In the genomic region with DNA sequence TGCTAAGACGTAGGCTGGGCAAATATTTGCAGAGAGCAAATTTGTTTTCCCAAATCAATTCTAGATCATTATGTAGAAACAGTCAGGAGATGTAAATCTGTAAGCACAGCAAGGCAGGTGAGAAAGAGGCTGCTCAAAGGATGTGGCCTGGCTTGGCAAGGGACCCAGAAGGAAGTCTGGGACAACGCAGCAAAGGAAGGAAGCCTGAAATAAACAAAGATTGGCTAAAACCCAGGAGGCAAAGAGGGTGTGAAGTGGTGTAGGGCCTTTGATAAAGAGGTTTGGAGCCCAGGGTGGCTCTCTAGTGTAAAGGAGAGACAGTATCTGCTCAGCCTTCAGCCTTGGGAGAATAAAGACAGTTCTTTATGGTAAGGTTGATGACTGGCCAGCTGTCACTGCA, we compare ENCODE assay signal across 18 mouse cellular contexts. TPM values are rescaled to one million over a fixed set of nuclear protein-coding genes. Genes with fewer than 3 reads are reported as not detected.
DNase-seq lines count a peak whose midpoint lies in the region; ATAC-seq and TF ChIP-seq lines count a peak whose summit lies in the region.
"Had no signal": no experiment of that assay in that cellular context is flagged by ENCODE, and none has a peak within 500 bp of the region (broad histone marks: within the 10 kb centered on the region; RNA-seq: fewer than 3 reads in every experiment).

No protein-coding gene starts in this region.

- H3K9me3 ChIP-seq in kidney, embryonic 16.5 days (ENCODE audit: low read length): no peaks in the 10 kb centered on the region; the same call in 1 of the 2 replicates
- no peaks in the 10 kb centered on the region for H3K9me3 ChIP-seq in midbrain, embryonic 10.5 days (replicated peaks)
- H3K9me3 ChIP-seq: limb, embryonic 13.5 days; midbrain, embryonic 13.5 days had no signal

- peak; percentile 32 for DNase-seq in adrenal gland, postnatal 14 days
- no peak for DNase-seq in adrenal gland, postnatal 25 days
- peak; percentile 80 for DNase-seq in kidney, adult 2 months
- peak; percentile 64 to 71 for DNase-seq in kidney, postnatal 25 days
- DNase-seq in spleen, postnatal 10 days (ENCODE audit: low spot score in 2 of 2): no peak
- DNase-seq in midbrain, embryonic 10.5 days (ENCODE audit: low spot score): no peak
- no peak for DNase-seq in left cerebral cortex, adult 18-20 months (ENCODE audit: low spot score in 2 of 2)
- DNase-seq: cerebellum, postnatal 10 days; forebrain, postnatal 0 days; right cerebral cortex, postnatal 14 days; thymus, postnatal 25 days had no signal

- no peak for TF ChIP-seq POLR2A in kidney, adult 2 months (IDR thresholded peaks at IDR 0.05; ENCODE audit: low read depth, low read length)

- no peaks in the 10 kb centered on the region for H3K27me3 ChIP-seq in kidney, adult 2 months (replicated peaks; ENCODE audit: control insufficient read depth, insufficient read depth, low read length)
- no peaks in the 10 kb centered on the region for H3K27me3 ChIP-seq in kidney, embryonic 16.5 days (ENCODE audit: insufficient read depth, low read length)
- peaks cover 7% of the 10 kb centered on the region; the same call in 1 of the 2 replicates for H3K27me3 ChIP-seq in midbrain, embryonic 10.5 days (ENCODE audit: low read depth, poor library complexity, severe bottlenecking)
- H3K27me3 ChIP-seq: heart, embryonic 15.5 days; limb, embryonic 13.5 days; midbrain, embryonic 13.5 days had no signal

- H3K27ac ChIP-seq in kidney, adult 2 months (ENCODE audit: insufficient read depth, low read depth, low read length): no peak overlapping the region
- H3K27ac ChIP-seq in kidney, embryonic 16.5 days (ENCODE audit: low read length): no peak overlapping the region
- no peak overlapping the region for H3K27ac ChIP-seq in midbrain, embryonic 10.5 days (replicated peaks)
- H3K27ac ChIP-seq: heart, embryonic 15.5 days; limb, embryonic 13.5 days; liver, embryonic 14.5 days; midbrain, embryonic 13.5 days had no signal

- no peaks in the 10 kb centered on the region for H3K4me1 ChIP-seq in kidney, adult 2 months (ENCODE audit: control insufficient read depth, insufficient read depth, low read length)
- peaks cover 12% of the 10 kb centered on the region for H3K4me1 ChIP-seq in kidney, embryonic 16.5 days (ENCODE audit: insufficient read depth, low read length)
- peaks cover 30% of the 10 kb centered on the region for H3K4me1 ChIP-seq in midbrain, embryonic 10.5 days

- H3K36me3 ChIP-seq in kidney, adult 2 months (ENCODE audit: control insufficient read depth, insufficient read depth, low read length): no peaks in the 10 kb centered on the region
- no peaks in the 10 kb centered on the region for H3K36me3 ChIP-seq in kidney, embryonic 16.5 days (ENCODE audit: insufficient read depth, low read length)
- H3K36me3 ChIP-seq in midbrain, embryonic 10.5 days: no peaks in the 10 kb centered on the region
- H3K36me3 ChIP-seq: heart, embryonic 15.5 days; limb, embryonic 13.5 days; midbrain, embryonic 13.5 days had no signal

- H3K4me3 ChIP-seq in kidney, adult 2 months (ENCODE audit: insufficient read depth, low read depth, low read length): no peak overlapping the region
- H3K4me3 ChIP-seq in kidney, embryonic 16.5 days (ENCODE audit: low read length): no peak overlapping the region
- H3K4me3 ChIP-seq in midbrain, embryonic 10.5 days: no peak overlapping the region
- H3K4me3 ChIP-seq: heart, embryonic 15.5 days; limb, embryonic 13.5 days; midbrain, embryonic 13.5 days had no signal

- WGBS in kidney, adult 2 months: 66% methylated on average over 2 of the region's 2 CpGs
- WGBS in kidney, embryonic 16.5 days: 48% methylated on average over 2 of the region's 2 CpGs
- 68% methylated on average over 2 of the region's 2 CpGs for WGBS in midbrain, embryonic 10.5 days

- ATAC-seq in kidney, embryonic 16.5 days (ENCODE audit: low FRiP score, low TSS enrichment): no peak
- ATAC-seq: forebrain, postnatal 0 days; hindbrain, embryonic 16.5 days; intestine, postnatal 0 days; midbrain, embryonic 13.5 days had no signal

- no peak overlapping the region for H3K4me2 ChIP-seq in kidney, embryonic 16.5 days (replicated peaks; ENCODE audit: low read depth, low read length)
- H3K4me2 ChIP-seq: heart, embryonic 15.5 days; limb, embryonic 13.5 days; midbrain, embryonic 13.5 days had no signal

- no peak for TF ChIP-seq CTCF in kidney, adult 2 months (conservative IDR thresholded peaks at IDR 0.05; ENCODE audit: insufficient read depth, insufficient read length, low read depth, low read length)

- H3K9ac ChIP-seq in kidney, embryonic 16.5 days (replicated peaks; ENCODE audit: low read length): no peak overlapping the region
- H3K9ac ChIP-seq: forebrain, postnatal 0 days; heart, embryonic 15.5 days; limb, embryonic 13.5 days; liver, embryonic 14.5 days; midbrain, embryonic 13.5 days had no signal

RNA-seq across cellular contexts. Expression of a gene that starts 11.9 kb away (rescaled TPM):
- total RNA-seq in adrenal gland, postnatal 14 days (2021): 63.9 and 64.1 TPM in 2 replicates
- total RNA-seq in adrenal gland, postnatal 25 days (2021): 91.5 and 103 TPM in 2 replicates
- polyA plus RNA-seq in kidney, adult 2 months (2012; rRNA removed): 3.8 and 5.2 TPM in 2 replicates
- 7.6 and 7.7 TPM in 2 replicates for polyA plus RNA-seq in kidney, embryonic 16.5 days (2015; fragmentation: Nextera tagmentation; extraction: Ambion mirVana)
- polyA plus RNA-seq in midbrain, embryonic 10.5 days (2016; fragmentation: Nextera tagmentation; extraction: Ambion mirVana): 7.2 and 8.5 TPM in 2 replicates
- total RNA-seq in left cerebral cortex, adult 18-20 months (2021): 100 to 1,000 TPM; 169 to 186 TPM

Comparison
In these comparisons a context has a peak if more than half of its experiments do, and no peak if none do; other contexts are left out.
1. DNase-seq: peak in adrenal gland, postnatal 14 days (single experiment), kidney, adult 2 months (single experiment) and kidney, postnatal 25 days (2 of 2); none in adrenal gland, postnatal 25 days (single experiment), spleen, postnatal 10 days (0 of 2), midbrain, embryonic 10.5 days (single experiment) and left cerebral cortex, adult 18-20 months (0 of 2).